Mouse (Mus musculus) kidney, adult 9 months (tissue): ENCODE results near the gene Itpr2.

Source experiments
- DNase-seq: peaks from one replicate; pipeline ENCODE4 v3.0.0; 2022

Itpr2 gene

DNA sequence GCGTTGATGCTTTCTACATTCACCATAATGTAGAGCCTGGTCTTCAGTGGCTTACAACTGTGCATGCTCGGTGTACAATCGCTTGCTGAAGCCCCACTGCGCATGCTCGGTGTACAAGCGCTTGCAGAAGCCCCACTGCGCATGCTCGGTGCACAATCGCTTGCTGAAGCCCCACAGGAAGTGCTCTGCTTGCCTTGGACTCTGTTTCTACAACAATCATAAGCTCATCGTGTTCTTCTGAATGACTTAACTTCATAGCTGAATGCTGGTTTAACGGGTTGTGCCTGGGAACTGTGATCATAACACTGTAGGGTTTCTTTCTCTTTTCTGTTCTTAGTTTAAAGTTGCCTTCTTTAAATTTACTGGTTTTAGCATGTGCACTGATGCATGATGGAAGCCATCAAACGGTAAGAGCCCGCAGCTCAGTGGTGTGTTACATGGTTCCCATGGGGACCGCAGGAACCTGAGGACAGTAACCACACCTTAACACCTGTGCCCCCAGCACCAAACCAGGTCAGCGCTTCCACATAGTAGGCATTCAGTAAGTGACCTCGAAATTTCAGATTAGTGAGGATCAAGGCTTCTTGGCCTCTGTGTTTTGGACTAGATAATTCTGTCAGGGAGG lies 90.5 kb downstream of the Itpr2 start:
- DNase-seq, result no peak

DNA sequence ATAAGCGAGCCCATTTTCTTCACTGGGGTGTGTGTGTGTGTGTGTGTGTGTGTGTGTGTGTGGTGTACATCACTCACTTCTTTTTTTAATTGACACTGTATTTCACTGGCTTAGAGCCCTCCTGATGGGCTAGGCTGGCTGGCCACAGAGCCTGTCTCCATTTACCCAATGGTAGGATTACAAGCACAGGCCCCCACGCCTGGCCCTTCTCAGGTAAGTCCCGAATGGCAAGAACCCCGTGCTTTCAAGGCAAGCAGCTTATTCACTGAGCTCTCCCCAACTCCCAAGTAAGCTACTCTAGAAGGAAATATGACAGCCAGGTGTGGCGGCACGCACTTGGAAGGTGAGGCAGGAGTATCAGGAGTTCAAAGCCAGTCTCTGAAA lies 91.6 kb downstream of the Itpr2 start:
- no peak for DNase-seq

DNA sequence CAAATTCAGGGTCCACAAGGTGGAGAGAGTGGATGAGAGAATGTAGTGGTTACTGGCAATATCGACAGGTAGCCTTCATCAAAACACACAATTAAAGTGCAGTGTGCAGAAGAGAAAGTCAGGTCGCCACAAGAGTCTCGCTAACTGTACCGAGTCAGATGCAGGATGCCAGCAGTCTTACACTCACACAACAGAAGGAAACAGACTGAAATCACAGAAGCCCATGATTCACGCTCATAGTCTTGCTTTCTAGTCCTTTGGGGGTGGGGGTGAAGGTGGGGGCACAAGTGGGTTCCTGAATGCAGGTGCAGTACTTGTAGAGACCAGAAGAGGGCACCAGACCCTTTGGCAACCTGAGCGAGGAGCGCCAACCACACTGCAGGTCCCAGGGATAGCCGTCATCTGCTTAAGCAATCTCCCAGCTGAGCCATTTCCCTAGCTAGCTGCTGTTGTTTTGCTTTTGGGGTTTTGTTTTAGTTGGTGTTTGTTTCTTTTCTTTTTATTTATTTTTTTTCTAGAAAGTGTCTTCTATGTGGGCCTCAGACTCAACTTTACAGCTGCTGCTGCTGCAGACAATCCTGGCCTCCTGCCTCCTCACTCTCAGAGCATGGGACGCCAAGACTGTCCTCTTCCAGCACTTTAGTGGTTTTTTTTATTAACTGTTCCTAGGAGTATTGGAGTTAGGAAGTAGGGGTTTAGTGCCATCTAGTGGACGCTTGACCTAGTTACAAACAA lies 92.2 kb downstream of the Itpr2 start:
- DNase-seq, result peak; percentile 73

DNA sequence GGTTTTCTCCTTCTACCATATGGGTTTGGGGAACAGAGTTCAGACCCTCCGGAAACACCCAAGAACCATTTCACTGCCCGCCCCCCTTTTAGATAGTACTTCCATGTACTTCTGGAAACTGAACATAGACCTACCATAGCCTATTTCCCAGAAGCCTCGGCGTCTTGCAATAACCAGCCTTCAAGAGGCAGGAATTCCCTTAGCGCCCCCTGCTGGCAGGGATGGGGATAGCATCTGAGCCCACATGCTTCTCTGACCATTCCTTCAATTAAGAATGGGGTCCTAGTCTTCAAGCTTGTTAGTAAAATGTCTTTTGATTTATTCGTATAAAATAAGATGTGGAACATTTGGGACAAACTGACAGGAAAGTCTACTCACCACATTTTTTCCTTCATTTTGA lies 96.6 kb downstream of the Itpr2 start:
- DNase-seq, result peak; percentile 51

DNA sequence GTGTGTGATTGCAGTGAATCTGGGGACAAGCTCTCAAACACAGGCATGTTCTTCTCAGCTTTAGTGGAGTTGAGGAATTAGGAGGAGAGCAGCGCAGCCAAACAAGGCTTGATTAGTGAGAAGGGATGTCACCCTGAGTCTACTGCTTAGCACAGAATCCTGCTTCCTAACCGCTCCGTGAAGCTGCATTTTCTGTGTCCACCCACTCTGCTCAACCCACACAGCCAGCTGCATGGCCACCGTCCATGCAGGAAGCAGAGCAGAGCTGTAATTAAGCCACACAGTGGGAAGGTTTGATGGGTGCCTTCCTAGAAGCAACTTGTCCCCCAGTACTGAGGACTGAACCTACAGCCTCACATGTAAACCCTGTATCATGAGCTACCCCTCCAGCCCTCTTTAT lies 97.1 kb downstream of the Itpr2 start:
- no peak for DNase-seq

DNA sequence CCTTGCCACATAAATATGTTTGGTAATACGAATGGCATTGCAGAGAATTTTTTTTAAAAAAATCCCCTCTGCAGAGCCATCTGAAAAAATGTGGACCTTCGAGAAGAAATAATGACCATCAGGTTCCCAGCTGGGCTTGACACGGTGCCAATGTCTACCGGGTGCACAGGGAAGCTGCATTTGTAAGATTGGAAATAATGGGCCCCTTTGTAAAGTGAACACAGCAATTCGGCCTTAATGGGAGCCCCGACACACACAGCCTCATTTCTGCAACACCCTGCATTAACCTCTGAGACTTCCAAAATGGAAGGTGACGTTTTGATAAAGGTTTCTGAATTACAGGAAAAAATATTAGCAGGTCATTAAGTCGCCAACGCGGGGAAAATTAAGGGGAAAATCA lies 97.9 kb downstream of the Itpr2 start:
- no peak for DNase-seq

DNA sequence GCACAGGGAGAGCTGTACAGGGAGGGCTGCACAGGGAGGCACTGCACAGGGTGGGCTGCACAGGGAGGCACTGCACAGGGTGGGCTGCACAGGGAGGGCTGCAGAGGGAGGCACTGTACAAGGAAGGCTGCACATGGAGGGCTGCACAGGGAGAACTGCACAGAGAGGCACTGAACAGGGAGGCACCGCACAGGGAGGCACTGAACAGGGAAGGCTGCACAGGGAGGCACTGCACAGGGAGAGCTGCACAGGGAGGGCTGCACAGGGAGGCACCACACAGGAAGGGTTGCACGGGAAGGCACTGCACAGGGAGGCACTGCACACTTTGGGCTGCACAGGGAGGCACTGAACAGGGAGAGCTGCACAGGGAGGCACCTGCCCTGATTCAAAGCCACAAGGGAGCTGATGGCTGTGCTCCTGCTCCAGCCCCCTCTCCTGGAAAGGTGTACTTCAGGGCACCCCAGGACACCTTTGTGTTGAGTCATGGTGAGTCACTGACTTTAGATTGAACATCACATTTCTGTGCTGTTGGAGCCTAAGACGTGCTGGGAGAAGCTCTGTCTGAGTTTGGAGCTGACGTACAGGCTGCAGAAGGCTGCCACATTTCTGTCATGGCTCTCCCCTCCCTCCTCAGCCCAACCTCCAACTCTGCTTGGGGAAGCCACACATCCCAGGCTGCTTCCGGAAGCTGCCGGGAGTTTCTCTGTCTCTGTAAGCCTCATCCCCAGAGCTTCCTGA lies 98.9 kb downstream of the Itpr2 start:
- no peak for DNase-seq

DNA sequence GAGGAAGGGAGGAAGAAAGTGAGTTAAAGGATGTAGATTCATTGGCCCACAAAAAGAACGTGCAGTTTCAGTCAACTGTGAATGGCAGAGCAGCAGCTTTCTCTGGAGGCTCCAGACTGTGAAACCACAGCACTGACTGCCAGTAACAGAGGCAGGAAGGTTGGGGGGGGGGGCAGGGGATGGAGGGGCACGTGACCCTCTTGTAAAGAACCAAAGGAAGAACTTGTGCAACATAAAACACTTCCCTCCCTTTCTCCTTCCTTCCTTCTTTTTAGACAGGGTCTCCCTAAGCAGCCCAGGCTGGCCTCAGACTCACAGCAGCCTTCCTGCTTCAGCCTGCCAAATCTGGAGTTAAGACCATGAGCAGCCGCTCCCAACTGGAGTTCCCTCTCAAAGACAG lies 104.2 kb downstream of the Itpr2 start:
- DNase-seq, result no peak

DNA sequence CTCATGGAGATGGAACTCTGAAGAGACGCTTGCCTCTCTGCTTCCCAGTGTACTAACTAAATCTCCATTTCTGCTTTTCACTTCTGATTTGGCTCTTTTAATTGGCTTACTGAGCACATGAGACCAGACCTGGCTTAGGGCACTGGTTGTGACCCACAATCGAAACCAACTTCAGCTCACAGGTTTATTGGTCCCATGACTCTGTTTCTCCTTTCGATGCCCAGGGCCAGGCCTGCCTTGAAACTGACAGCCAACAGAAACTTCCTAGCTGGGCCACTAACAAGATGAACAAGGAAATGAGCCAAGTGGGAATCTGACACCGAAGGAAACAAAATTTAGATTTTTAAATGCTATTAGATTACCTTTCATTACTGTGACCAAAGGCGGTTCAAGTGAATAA lies 105.8 kb downstream of the Itpr2 start:
- DNase-seq, result no peak

DNA sequence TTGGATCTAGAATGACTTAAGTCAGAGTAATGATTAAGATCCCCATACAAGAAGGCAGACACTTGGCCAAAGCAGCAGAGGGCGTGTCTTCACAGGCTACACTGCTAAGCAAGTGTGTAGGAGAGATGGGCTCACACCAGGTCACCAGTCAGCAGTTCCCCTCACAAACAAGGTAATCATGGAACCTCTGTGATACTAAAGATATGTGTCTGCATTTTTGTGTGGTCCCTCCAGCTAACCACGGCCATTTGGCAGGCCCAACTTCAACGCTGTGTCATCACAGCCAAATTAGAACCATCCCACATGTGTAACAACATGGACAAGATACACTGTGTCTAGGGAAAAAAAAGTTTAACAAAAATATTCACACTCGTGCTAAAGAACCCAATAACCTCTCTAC lies 106.4 kb downstream of the Itpr2 start:
- DNase-seq, result no peak

DNA sequence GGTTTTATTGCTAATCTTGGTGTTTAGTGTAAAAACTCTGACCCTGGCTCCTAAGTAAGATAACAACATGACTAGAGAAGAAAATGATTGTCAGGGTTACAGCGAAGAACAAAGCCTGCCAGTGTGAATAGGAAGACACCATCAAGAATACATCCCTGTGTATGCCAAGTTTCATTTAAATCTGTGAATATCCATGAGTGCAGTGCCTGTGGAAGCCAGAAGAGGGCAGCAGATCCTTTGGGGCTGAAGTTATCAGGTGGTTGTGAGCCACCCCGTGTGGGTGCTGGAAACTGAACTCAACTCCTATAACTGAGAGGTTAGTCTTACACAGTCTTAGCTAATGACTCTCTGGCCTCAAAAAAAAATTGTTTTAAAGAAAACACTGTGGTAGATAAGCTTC lies 109.8 kb downstream of the Itpr2 start:
- DNase-seq, result no peak

DNA sequence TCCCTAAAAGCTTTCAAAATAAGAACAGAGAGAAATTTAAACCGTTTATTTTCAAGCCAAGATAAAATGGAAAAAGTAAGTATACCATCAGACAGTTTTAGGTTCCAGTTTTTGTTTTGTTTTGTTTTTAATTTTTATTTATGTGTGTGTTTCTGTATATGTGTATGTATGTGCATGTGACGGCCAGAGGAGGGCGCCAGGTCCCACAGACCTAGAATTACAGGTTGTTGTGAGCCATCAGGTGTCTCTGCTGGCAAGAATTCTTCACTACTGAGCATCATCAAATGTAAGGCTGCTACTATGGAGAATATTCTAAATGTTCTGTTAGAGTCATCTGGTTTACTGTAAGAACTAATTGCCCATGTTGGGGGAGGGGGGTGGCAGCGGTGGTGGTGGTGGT lies 111.9 kb downstream of the Itpr2 start:
- no peak for DNase-seq

DNA sequence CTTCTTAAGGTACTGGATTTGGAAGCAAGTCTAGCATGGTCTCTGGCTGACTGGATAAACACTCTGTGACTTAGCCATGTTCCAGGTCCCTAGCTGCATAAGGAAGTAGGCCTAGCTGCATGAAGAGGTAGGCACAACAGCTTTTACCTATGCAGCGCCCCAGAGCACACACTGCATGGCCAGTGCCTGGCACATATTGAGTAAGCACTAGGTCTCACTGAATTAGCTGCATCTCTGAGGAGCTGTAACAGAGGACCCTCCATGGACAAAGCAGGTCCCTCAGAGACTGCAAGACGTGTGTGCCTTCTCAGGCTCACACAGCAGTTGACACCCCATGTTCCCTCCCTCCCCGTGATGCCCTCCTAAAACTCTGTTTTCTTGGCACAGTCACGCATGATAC lies 114.0 kb downstream of the Itpr2 start:
- no peak for DNase-seq

DNA sequence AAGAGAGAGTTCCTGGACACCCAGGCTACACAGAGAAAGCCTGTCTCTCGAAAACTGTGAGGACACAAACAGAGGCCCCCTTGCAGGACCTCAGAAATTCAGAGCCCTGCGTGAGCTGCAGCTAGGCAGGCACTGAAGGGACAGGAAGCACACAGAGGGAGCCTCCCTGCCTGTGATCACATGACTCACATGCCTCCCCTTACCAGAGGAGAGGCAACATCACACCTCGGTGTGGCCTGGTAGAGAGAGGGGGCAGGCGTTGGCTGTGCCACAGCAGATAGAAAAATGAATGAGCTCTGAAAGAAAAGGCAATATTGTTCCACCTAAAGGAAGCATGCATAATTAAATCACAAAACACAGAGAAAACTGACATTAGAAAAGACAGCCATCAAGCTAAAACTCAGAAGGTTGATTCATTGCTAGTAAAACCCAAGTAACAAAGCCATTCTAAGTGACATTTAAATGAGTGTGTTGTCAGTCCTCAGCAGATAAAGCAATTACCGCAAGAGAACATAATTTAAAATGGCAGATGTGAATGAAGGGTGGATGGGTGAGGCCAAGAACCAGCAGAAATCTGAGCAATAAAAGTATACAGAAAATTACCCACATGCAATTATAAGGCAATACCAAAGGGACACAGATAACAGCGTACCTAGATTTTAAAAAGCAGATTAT lies 114.8 kb downstream of the Itpr2 start:
- no peak for DNase-seq

DNA sequence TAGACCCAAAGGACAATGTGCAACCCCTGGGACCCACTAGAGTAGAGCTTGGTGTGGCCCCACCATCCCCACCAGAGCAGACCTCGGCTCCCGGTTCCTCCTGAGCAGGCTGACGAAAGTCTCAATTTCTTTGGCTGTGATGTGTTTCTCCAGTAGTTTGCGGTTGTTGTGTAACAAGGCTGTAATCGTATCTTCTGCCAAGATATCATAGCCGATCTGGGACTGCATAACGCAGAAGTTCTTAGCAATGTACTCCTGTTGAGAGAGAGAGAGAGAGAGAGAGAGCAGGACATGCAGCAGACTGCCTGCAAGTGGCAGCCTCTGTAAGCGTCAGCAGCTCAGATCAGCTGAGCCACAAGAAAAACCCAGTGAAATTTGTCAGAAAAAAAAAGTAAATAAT lies 122.8 kb downstream of the Itpr2 start:
- no peak for DNase-seq

DNA sequence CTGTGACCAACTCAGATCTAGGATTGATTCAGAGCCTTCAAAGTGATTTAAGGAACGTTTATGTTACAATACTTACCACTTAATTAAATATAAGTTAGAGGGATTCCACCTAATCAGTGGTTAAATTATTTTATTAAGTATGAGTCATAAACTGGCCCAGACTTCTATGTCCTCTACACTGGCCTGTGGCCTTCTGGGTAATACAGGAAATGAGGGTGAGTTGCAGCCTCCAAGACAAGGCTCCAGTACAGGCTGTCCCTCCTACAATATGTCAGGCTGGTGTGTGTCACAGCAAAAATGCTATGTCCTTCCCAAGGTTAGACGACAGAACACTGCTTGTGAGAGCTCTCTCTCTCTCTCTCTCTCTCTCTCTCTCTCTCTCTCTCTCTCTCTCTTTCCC lies 130.5 kb downstream of the Itpr2 start:
- DNase-seq, result no peak

DNA sequence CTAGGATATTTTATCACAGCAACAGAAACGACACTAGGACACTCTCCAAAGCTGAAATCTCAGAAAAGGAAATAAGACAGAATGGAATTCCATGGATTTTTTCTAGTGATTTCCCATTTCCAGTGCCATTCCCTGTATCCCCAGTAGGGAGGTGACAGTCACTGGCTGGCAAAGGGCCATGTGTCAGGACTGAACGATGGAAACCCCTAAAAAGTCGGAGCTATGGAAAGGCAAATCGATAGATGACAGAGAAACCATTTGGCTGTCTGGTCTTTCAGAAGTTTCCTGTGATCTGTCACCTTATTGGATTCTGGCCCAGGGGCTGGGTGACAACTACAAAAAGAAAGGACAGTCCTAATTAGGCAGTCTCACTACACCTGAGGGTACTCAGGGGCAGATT lies 135.8 kb downstream of the Itpr2 start:
- no peak for DNase-seq

DNA sequence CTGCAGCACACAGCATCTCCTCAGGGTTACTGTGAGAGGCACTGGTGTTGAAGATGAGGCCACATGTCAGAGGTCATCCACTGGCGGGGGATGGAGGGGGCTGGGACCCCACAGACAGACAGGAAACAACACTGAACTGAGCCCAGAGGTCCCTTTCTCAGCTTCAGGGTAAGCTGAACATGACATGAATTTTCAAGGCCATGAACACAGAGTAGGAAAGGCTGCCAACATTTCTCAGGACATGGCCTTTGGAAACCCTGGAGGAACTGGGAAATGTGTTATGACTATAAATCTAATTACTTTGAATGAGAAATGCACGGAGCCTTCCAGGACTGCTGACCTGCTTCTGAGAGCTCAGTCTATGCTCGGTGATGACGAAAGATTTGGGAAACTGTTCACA lies 144.1 kb downstream of the Itpr2 start:
- peak; percentile 54 for DNase-seq

DNA sequence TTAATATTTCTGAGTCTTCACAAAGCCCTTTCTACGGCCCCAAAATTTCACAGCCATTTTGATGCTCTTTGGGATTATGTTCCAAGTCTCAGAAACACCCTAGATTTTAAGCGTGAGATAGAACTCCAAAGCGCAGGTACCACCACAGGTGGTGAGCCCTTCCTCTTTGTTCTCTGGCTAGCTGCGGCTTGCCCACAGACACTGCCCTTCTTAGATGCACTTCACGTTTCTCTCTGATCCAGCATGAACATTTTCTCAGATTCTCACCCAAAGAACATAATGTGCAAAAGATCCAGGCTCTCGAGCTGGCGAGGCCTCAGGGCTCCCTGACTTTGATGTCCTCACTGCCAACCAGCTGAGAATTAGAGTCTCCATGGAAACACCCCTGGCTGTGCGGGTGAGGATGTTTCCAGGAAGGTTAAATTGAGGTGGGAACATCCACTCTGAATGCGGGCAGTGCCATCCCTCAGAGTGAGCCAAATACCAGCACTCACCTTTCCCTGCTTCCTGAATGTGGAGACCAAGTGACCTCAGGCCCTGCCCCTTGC lies 149.7 kb downstream of the Itpr2 start:
- no peak for DNase-seq

DNA sequence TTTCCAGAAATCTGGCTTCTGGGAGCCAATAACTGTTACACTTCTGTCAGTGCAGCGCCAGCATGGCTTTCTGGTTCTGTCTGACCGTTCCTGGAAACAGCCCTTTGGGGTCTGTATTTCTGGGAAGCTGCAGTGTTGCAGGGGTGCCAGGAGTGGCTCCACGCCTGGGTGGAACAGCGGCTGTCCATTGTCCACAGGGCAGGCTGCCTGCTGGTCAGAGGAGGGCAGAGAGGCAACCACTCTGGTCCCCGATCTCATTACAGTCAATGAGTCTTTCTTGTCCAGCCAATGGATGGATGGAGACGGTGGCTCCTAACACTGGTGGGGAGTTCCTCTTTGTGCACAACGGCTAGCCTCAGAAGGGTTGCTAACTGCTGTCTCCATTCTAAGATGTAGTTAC lies 150.2 kb downstream of the Itpr2 start:
- no peak for DNase-seq

DNA sequence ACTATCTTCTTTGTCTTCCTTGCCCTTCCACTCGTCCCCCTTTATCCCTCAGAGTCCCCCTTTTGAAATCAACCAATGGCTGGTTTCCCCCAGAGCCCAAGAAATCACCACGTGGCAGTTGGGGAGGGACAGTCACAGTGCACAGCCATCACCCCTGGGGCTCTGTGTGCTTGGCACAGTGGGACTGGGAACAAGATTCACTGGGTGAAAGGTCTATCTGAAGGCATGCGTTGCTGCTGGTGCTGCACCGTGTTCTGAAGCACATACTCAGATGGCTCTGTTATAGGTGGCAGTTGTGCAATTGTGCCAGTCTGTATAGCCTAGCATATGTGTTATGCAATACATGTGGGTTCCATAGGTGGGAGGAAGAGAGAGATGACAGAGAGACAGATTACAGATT lies 154.5 kb downstream of the Itpr2 start:
- DNase-seq, result no peak

DNA sequence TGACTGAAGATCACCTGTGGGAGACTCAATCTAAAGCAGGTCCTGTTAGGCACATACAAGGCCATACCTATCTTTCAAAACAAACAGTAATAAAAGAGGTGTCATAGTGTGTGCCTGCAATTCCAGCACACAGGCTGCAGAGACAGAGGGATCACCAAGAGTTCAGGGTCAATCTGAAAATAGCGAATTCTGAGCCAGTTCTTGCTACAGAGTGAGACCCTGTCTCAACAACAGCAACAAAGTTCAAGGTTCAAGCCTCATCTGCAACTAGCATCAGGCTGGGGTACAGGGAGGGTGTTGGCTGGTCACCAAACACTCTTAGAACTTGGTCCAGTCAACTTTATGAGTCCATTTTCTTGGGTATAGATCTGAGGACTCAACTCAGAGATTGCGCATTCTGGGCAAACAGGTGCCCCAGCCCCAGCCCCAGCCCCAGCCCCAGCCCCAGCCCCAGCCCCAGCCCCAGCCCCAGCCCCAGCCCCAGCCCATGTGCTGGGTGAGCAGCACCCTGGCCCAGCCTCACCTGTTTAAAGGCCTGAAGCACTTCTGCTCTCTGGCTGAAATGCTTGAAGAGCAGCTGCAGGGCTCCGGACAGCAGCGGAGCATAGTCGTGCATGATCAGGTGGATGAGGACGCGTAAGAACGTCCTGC lies 155.4 kb downstream of the Itpr2 start:
- no peak for DNase-seq

DNA sequence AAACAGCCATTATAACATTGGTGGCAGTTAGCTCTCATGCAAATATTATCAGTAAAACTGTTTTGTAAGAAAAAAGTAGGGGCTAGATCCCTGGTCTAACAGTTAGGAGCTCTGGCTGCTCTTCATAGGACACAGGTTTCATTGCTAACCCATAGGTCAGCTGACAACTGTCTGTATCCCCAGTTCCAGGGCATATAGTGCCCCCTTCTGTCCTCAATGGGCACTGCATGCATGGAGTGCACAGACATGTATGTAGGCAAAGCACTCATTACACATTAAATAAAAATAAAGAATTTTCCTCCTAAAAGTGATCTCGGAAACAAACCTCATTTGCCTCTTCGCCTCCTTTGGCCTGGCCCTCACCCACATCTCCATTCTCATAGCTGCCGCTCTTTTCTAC lies 157.3 kb downstream of the Itpr2 start:
- peak; percentile 35 for DNase-seq
